Mouse (Mus musculus) lung, postnatal 0 days (tissue): ENCODE data around the gene Lrrc8a.

Experiments
- CTCF ChIP-seq: IDR thresholded peaks from 2 replicates; pipeline ENCODE4 v1.5.1; 2016; ENCODE audit warnings: antibody characterized with exemption, mild to moderate bottlenecking
- EP300 ChIP-seq: IDR thresholded peaks from 2 replicates; pipeline ENCODE4 v1.6.1; 2016; ENCODE audit warnings: antibody characterized with exemption, mild to moderate bottlenecking, control low read depth

DNA sequence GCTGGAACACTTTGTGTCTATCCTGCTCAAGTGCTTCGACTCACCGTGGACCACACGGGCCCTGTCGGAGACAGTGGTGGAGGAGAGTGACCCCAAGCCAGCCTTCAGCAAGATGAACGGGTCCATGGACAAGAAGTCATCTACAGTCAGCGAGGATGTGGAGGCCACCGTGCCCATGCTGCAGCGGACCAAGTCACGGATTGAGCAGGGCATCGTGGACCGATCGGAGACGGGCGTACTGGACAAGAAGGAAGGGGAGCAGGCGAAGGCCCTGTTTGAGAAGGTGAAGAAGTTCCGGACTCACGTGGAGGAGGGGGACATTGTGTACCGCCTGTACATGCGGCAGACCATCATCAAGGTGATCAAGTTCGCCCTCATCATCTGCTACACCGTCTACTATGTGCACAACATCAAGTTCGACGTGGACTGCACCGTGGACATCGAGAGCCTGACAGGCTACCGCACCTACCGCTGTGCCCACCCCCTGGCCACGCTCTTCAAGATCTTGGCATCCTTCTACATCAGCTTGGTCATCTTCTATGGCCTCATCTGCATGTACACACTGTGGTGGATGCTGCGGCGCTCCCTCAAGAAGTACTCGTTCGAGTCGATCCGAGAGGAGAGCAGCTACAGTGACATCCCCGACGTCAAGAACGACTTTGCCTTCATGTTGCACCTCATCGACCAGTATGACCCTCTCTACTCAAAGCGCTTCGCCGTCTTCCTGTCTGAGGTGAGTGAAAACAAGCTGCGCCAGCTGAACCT lies 18.3 kb downstream of the Lrrc8a start:
- no peak for TF ChIP-seq EP300
- TF ChIP-seq CTCF, result no peak
